Mouse (Mus musculus) right cerebral cortex, postnatal 25 days (tissue): ENCODE data around the gene Vmn2r16.

Source experiments
- DNase-seq: peaks from one replicate; pipeline ENCODE4 v3.0.0; 2022

Vmn2r16 gene

DNA sequence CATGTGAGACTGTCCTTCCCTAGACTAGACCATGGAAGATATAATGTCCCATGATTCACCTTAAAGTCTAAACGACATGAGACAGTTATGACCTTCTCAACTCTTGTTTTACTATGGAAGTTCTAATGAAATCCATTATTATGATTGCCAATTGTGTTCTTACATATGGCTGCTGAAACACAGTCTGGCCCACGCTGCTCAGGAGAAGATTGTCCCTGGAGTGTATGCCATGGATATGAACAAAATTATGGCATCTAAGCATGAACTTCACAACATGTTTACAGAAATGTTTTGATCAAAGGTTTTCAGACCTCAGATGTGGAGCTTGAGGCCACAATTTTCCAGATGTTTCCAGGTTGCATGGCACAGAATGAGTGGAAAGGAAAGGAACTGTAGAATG, at the start of gene Vmn2r16:
TSS of gene Vmn2r16 (plus strand) at position 301 of the 400 bp plus-strand sequence.
- no peak for DNase-seq

- no peak for DNase-seq
Observed at GRCm38 (mm10) chr5:109294655-109295054, 35.3 kb upstream of the Vmn2r16 start.

- DNase-seq: no peak
Observed at GRCm38 (mm10) chr5:109297544-109297943, 32.4 kb upstream of the Vmn2r16 start, which contains the start of gene Vmn2r15. Gene Vmn2r15, minus strand, starts transcription at chr5:109297644.

- DNase-seq: no peak
Observed at GRCm38 (mm10) chr5:109419388-109419787, 89.4 kb downstream of the Vmn2r16 start, which contains the start of gene Vmn2r17. Gene Vmn2r17, plus strand, starts transcription at chr5:109419688.
